Mouse (Mus musculus) thymus, adult 2 months (tissue): ENCODE measurements around the gene Pde3a. TPM values are rescaled to one million over a fixed set of nuclear protein-coding genes. Genes with fewer than 3 reads are reported as not detected.

Experiments
- DNase-seq: peaks from one replicate; pipeline ENCODE4 v3.0.0; 2021
- H3K27ac ChIP-seq: fragments of 200-500 bp; 2 replicates; pipeline ENCODE4 v1.5.1; 2012; ENCODE audit warnings: low read length, control low read depth; ENCODE audit not compliant: control insufficient read depth, insufficient read depth
- H3K27me3 ChIP-seq: fragments of 200-500 bp; 2 replicates; pipeline ENCODE4 v1.6.1; 2012; ENCODE audit warnings: mild to moderate bottlenecking, low read length, moderate library complexity, mixed read lengths; ENCODE audit not compliant: control insufficient read depth, insufficient read depth
- H3K36me3 ChIP-seq: fragments of 200-500 bp; 2 replicates; pipeline ENCODE4 v1.6.1; 2012; ENCODE audit warnings: mild to moderate bottlenecking, low read length, moderate library complexity; ENCODE audit not compliant: control insufficient read depth, insufficient read depth
- H3K4me1 ChIP-seq: fragments of 200-500 bp; replicated peaks from 2 replicates; pipeline ENCODE4 v1.6.1; 2012; ENCODE audit warnings: low read length; ENCODE audit not compliant: control insufficient read depth, insufficient read depth
- H3K4me3 ChIP-seq: fragments of 200-500 bp; 2 replicates; pipeline ENCODE4 v1.5.1; 2012; ENCODE audit warnings: mild to moderate bottlenecking, low read length, control low read depth, moderate library complexity; ENCODE audit not compliant: control insufficient read depth, insufficient read depth
- CTCF ChIP-seq: fragments of 200-500 bp; IDR thresholded peaks from 2 replicates; pipeline ENCODE4 v1.5.1; 2012; ENCODE audit warnings: mild to moderate bottlenecking, control low read depth, low read length, moderate library complexity, borderline replicate concordance; ENCODE audit not compliant: control insufficient read depth, poor library complexity, insufficient read depth; ENCODE audit errors: extremely low read depth
- POLR2A ChIP-seq: fragments of 200-500 bp; IDR thresholded peaks from 2 replicates; pipeline ENCODE4 v1.6.1; 2012; ENCODE audit warnings: mild to moderate bottlenecking, low read length, control low read depth, moderate library complexity; ENCODE audit not compliant: control insufficient read depth, poor library complexity, insufficient read depth; ENCODE audit errors: extremely low read depth
- WGBS: fragments of 180-500 bp; shearing (Covaris S2); methylation state at CpG from one replicate; pipeline ENCODE4 v1.1.7; 2018; 5-methylcytosine and 5-hydroxymethylcytosine counted together
- polyA plus RNA-seq: library from polyadenylated mRNA; depleted of rRNA; stranded (reverse); fragments of >200 nt; gene quantifications from 2 replicates; pipeline ENCODE4 v1.2.3, GENCODE M21; 2012

Pde3a gene
- polyA plus RNA-seq, 1 experiment, result 1.3 TPM

- no peak overlapping the region for H3K27ac ChIP-seq
- no peak for TF ChIP-seq POLR2A
- TF ChIP-seq CTCF, result no peak
- H3K4me1 ChIP-seq, result no peaks in the 10 kb centered on the region
- WGBS, result 90% methylated on average over 6 of the region's 6 CpGs
- no peak for DNase-seq
- no peaks in the 10 kb centered on the region for H3K36me3 ChIP-seq
- no peaks in the 10 kb centered on the region for H3K27me3 ChIP-seq
- no peak overlapping the region for H3K4me3 ChIP-seq
Observed at GRCm38 (mm10) chr6:141257434-141258202, 8.5 kb downstream of the Pde3a start.

DNA sequence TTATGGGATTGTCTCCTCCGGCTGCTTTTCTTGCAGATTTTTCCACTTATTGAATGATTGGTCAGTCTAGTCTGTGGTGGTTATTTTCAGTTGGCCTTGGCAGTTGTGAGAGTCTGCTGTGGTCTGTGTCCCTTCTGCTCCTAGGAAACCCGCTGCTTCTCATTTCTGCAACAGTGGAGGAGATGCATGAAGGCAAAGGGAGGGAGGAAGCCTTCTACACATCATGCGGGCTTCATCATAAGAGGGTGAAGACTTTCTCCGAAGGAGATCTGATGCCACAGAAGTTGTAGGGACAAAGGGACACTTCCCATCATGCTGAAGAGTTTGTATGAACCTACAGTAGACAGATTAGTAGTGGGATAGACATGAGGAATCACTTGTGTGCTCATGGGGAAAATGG is 16.2 kb downstream of the Pde3a start:
- Histone ChIP-seq H3K27me3 (no peaks in the 10 kb centered on the region), H3K4me3 (no peak overlapping the region), H3K27ac (no peak overlapping the region), H3K36me3 (no peaks in the 10 kb centered on the region), H3K4me1 (no peaks in the 10 kb centered on the region)
- 93% methylated on average over 4 of the region's 4 CpGs for WGBS
- no peak for TF ChIP-seq POLR2A
- TF ChIP-seq CTCF, result no peak
- no peak for DNase-seq

DNA sequence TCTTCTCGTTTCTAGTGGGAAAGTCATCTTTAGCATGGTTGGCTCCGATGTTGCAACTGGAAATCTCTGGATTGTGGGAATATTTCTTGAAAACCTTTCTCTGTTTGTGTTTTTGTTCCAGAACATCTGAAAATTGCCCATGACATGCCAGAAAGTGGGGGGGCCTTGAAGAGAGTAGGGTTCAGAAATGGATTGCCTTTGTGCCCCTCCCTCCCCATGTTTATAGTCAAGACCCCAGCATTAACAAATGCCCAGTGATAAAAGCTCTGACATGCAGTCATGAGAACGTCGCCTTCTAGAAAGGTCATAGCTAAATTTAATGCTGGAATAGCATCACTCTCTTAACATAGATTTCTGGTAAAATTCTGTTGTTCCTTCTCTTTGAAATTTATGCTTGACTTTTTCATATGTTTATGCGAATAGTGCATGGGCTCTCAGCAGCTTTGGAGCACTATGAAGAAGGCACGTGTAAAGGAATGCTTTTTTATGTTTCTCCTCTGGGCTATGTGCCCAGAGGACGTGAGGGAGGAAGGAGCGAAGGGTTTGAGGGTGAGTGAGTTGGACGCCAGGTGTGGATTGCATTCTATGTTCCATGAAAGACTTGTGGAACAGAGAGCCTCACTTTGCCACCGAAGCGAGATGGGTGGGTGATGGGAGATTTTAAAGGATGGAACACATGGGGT is 19.0 kb downstream of the Pde3a start:
- 85% methylated on average over 11 of the region's 11 CpGs for WGBS
- no peak for TF ChIP-seq POLR2A
- no peak for TF ChIP-seq CTCF
- Histone ChIP-seq H3K36me3 (no peaks in the 10 kb centered on the region), H3K27me3 (no peaks in the 10 kb centered on the region), H3K4me1 (no peaks in the 10 kb centered on the region), H3K4me3 (no peak overlapping the region), H3K27ac (no peak overlapping the region)
- DNase-seq, result no peak

GRCm38 (mm10) chr6:141268871-141269270 is 19.8 kb downstream of the Pde3a start:
- WGBS, result 97% methylated on average over 5 of the region's 5 CpGs
- no peak for TF ChIP-seq CTCF
- TF ChIP-seq POLR2A, result no peak
- H3K4me1 ChIP-seq, result no peaks in the 10 kb centered on the region
- no peak for DNase-seq
- H3K27ac ChIP-seq, result no peak overlapping the region
- no peaks in the 10 kb centered on the region for H3K36me3 ChIP-seq
- H3K4me3 ChIP-seq, result no peak overlapping the region
- no peaks in the 10 kb centered on the region for H3K27me3 ChIP-seq

DNA sequence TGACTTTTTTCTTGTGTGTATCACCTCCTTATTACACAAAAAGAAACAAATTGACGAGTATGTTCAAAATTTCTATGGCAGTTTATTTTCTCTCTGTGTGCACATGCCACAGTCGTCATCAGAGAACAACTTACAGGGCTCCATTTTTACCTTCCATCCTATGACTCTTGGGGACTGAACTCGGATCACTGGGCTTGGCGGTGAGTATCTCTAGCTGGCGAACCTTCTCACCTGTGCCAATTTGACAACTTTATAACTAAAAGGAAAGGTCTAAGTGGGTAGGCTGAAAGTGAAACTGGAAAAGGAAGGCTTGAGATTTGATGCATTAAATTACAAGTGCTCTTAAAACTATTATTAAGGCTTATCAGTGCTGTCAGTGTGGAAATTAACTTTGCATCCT is 22.1 kb downstream of the Pde3a start:
- Histone ChIP-seq H3K4me3 (no peak overlapping the region), H3K4me1 (no peaks in the 10 kb centered on the region), H3K36me3 (no peaks in the 10 kb centered on the region), H3K27ac (no peak overlapping the region), H3K27me3 (no peaks in the 10 kb centered on the region)
- TF ChIP-seq POLR2A (no peak), CTCF (no peak)
- WGBS, result 89% methylated on average over 5 of the region's 5 CpGs
- no peak for DNase-seq

GRCm38 (mm10) chr6:141271579-141271978 is 22.5 kb downstream of the Pde3a start:
- no peak overlapping the region for H3K27ac ChIP-seq
- DNase-seq, result no peak
- H3K27me3 ChIP-seq, result no peaks in the 10 kb centered on the region
- no peaks in the 10 kb centered on the region for H3K36me3 ChIP-seq
- TF ChIP-seq CTCF (no peak), POLR2A (no peak)
- no peaks in the 10 kb centered on the region for H3K4me1 ChIP-seq
- WGBS, result 95% methylated on average over 3 of the region's 3 CpGs
- no peak overlapping the region for H3K4me3 ChIP-seq
